Mouse (Mus musculus): Measurements from ENCODE around the gene Dscam. TPM values are rescaled to one million over a fixed set of nuclear protein-coding genes. Genes with fewer than 3 reads are reported as not detected.

Dscam gene
- polyA plus RNA-seq, 1 experiment from 2014 or later, result 0.24 TPM

GRCm38 (mm10) chr16:96846585-96846984 is 324.0 kb downstream of the Dscam start:
- H3K4me3 ChIP-seq (replicated peaks), result no peak overlapping the region
- 65% methylated on average over 1 of the region's 1 CpGs for WGBS
- H3K4me2 ChIP-seq, result no peak overlapping the region
- no peak overlapping the region for H3K27ac ChIP-seq
- H3K4me1 ChIP-seq, result no peaks in the 10 kb centered on the region
- no peaks in the 10 kb centered on the region for H3K9me3 ChIP-seq
- no peaks in the 10 kb centered on the region for H3K27me3 ChIP-seq (replicated peaks)
- no peak for ATAC-seq (ENCODE audit: insufficient read depth, low FRiP score, low read depth)
- H3K9ac ChIP-seq, result no peak overlapping the region
- no peaks in the 10 kb centered on the region for H3K36me3 ChIP-seq

- no peak overlapping the region for H3K4me2 ChIP-seq
- no peak overlapping the region for H3K27ac ChIP-seq
- H3K4me1 ChIP-seq, result no peaks in the 10 kb centered on the region
- H3K9me3 ChIP-seq, result no peaks in the 10 kb centered on the region
- 71% methylated on average over 3 of the region's 3 CpGs for WGBS
- no peak overlapping the region for H3K9ac ChIP-seq
- no peak overlapping the region for H3K4me3 ChIP-seq (replicated peaks)
- H3K36me3 ChIP-seq, result no peaks in the 10 kb centered on the region
- no peaks in the 10 kb centered on the region for H3K27me3 ChIP-seq (replicated peaks)
- no peak for ATAC-seq (ENCODE audit: insufficient read depth, low FRiP score, low read depth)
Observed at GRCm38 (mm10) chr16:96846113-96846512, 324.4 kb downstream of the Dscam start.

- no peak overlapping the region for H3K4me2 ChIP-seq
- no peak overlapping the region for H3K27ac ChIP-seq
- no peaks in the 10 kb centered on the region for H3K4me1 ChIP-seq
- H3K9ac ChIP-seq, result no peak overlapping the region
- H3K27me3 ChIP-seq (replicated peaks), result no peaks in the 10 kb centered on the region
- H3K36me3 ChIP-seq, result no peaks in the 10 kb centered on the region
- no peaks in the 10 kb centered on the region for H3K9me3 ChIP-seq
- WGBS, result 79% methylated on average over 3 of the region's 3 CpGs
- ATAC-seq (ENCODE audit: insufficient read depth, low FRiP score, low read depth), result no peak
- no peak overlapping the region for H3K4me3 ChIP-seq (replicated peaks)
Observed at GRCm38 (mm10) chr16:96845475-96846098, 325.0 kb downstream of the Dscam start.

GRCm38 (mm10) chr16:96843691-96844400 is 326.7 kb downstream of the Dscam start:
- Histone ChIP-seq H3K9ac (no peak overlapping the region), H3K4me2 (no peak overlapping the region), H3K27ac (no peak overlapping the region), H3K9me3 (no peaks in the 10 kb centered on the region), H3K36me3 (no peaks in the 10 kb centered on the region), H3K4me1 (no peaks in the 10 kb centered on the region), H3K27me3 (replicated peaks) (no peaks in the 10 kb centered on the region), H3K4me3 (replicated peaks) (no peak overlapping the region)
- WGBS, result 77% methylated on average over 9 of the region's 9 CpGs
- no peak for ATAC-seq (ENCODE audit: insufficient read depth, low FRiP score, low read depth)

GRCm38 (mm10) chr16:96842829-96843360 is 327.7 kb downstream of the Dscam start:
- no peak for ATAC-seq (ENCODE audit: insufficient read depth, low FRiP score, low read depth)
- 83% methylated on average over 3 of the region's 3 CpGs for WGBS

GRCm38 (mm10) chr16:96819649-96820048 is 350.9 kb downstream of the Dscam start:
- Histone ChIP-seq H3K36me3 (no peaks in the 10 kb centered on the region), H3K27me3 (replicated peaks) (no peaks in the 10 kb centered on the region), H3K9me3 (no peaks in the 10 kb centered on the region), H3K4me2 (no peak overlapping the region), H3K27ac (no peak overlapping the region), H3K9ac (no peak overlapping the region), H3K4me3 (replicated peaks) (no peak overlapping the region), H3K4me1 (no peaks in the 10 kb centered on the region)
- ATAC-seq (ENCODE audit: insufficient read depth, low FRiP score, low read depth), result peak; percentile 27; the same call in 1 of the 2 replicates
- 27% methylated on average over 16 of the region's 16 CpGs for WGBS

More at GRCm38 (mm10) chr16:96842829-96843360, 327.7 kb downstream of the Dscam start:
- Histone ChIP-seq H3K27ac (no peak overlapping the region), H3K36me3 (no peaks in the 10 kb centered on the region), H3K4me1 (no peaks in the 10 kb centered on the region), H3K9me3 (no peaks in the 10 kb centered on the region), H3K9ac (no peak overlapping the region), H3K27me3 (replicated peaks) (no peaks in the 10 kb centered on the region), H3K4me3 (replicated peaks) (no peak overlapping the region), H3K4me2 (no peak overlapping the region)

GRCm38 (mm10) chr16:96806298-96806697 is 364.3 kb downstream of the Dscam start:
- Histone ChIP-seq H3K9ac (no peak overlapping the region), H3K4me2 (no peak overlapping the region), H3K27ac (no peak overlapping the region), H3K36me3 (no peaks in the 10 kb centered on the region), H3K27me3 (replicated peaks) (no peaks in the 10 kb centered on the region), H3K4me3 (replicated peaks) (no peak overlapping the region), H3K9me3 (no peaks in the 10 kb centered on the region), H3K4me1 (no peaks in the 10 kb centered on the region)
- no peak for ATAC-seq (ENCODE audit: insufficient read depth, low FRiP score, low read depth)
- WGBS, result 68% methylated on average over 1 of the region's 1 CpGs

GRCm38 (mm10) chr16:96802636-96803035 is 367.9 kb downstream of the Dscam start:
- Histone ChIP-seq H3K9me3 (no peaks in the 10 kb centered on the region), H3K27ac (no peak overlapping the region), H3K4me3 (replicated peaks) (no peak overlapping the region), H3K9ac (no peak overlapping the region), H3K36me3 (no peaks in the 10 kb centered on the region), H3K4me2 (no peak overlapping the region), H3K27me3 (replicated peaks) (no peaks in the 10 kb centered on the region), H3K4me1 (no peaks in the 10 kb centered on the region)
- WGBS, result 68% methylated on average over 2 of the region's 2 CpGs
- no peak for ATAC-seq (ENCODE audit: insufficient read depth, low FRiP score, low read depth)

GRCm38 (mm10) chr16:96801650-96802237 is 368.8 kb downstream of the Dscam start:
- no peaks in the 10 kb centered on the region for H3K36me3 ChIP-seq
- no peaks in the 10 kb centered on the region for H3K4me1 ChIP-seq
- H3K9ac ChIP-seq, result no peak overlapping the region
- H3K27ac ChIP-seq, result no peak overlapping the region
- H3K27me3 ChIP-seq (replicated peaks), result no peaks in the 10 kb centered on the region
- ATAC-seq (ENCODE audit: insufficient read depth, low FRiP score, low read depth), result no peak
- H3K9me3 ChIP-seq, result no peaks in the 10 kb centered on the region
- no peak overlapping the region for H3K4me2 ChIP-seq
- no peak overlapping the region for H3K4me3 ChIP-seq (replicated peaks)
- WGBS, result 88% methylated on average over 1 of the region's 1 CpGs

GRCm38 (mm10) chr16:96795431-96795830 is 375.1 kb downstream of the Dscam start:
- H3K27me3 ChIP-seq (replicated peaks), result no peaks in the 10 kb centered on the region
- H3K4me2 ChIP-seq, result no peak overlapping the region
- ATAC-seq (ENCODE audit: insufficient read depth, low FRiP score, low read depth), result no peak
- no peaks in the 10 kb centered on the region for H3K9me3 ChIP-seq
- no peaks in the 10 kb centered on the region for H3K36me3 ChIP-seq
- H3K4me3 ChIP-seq (replicated peaks), result no peak overlapping the region
- no peak overlapping the region for H3K27ac ChIP-seq
- 29% methylated on average over 2 of the region's 2 CpGs for WGBS
- no peak overlapping the region for H3K9ac ChIP-seq
- no peaks in the 10 kb centered on the region for H3K4me1 ChIP-seq

GRCm38 (mm10) chr16:96791307-96791706 is 379.2 kb downstream of the Dscam start:
- Histone ChIP-seq H3K27me3 (replicated peaks) (no peaks in the 10 kb centered on the region), H3K9ac (no peak overlapping the region), H3K36me3 (no peaks in the 10 kb centered on the region), H3K27ac (no peak overlapping the region), H3K4me2 (no peak overlapping the region), H3K4me3 (replicated peaks) (no peak overlapping the region), H3K4me1 (no peaks in the 10 kb centered on the region), H3K9me3 (no peaks in the 10 kb centered on the region)
- no peak for ATAC-seq (ENCODE audit: insufficient read depth, low FRiP score, low read depth)
- 68% methylated on average over 2 of the region's 2 CpGs for WGBS

GRCm38 (mm10) chr16:96788286-96788685 is 382.3 kb downstream of the Dscam start:
- Histone ChIP-seq H3K9ac (no peak overlapping the region), H3K4me2 (no peak overlapping the region), H3K36me3 (no peaks in the 10 kb centered on the region), H3K4me1 (no peaks in the 10 kb centered on the region), H3K4me3 (replicated peaks) (no peak overlapping the region), H3K27me3 (replicated peaks) (no peaks in the 10 kb centered on the region), H3K9me3 (no peaks in the 10 kb centered on the region), H3K27ac (no peak overlapping the region)
- ATAC-seq (ENCODE audit: insufficient read depth, low FRiP score, low read depth), result no peak
- WGBS, result 68% methylated on average over 5 of the region's 5 CpGs

Measured in stomach, embryonic 15.5 days (tissue).